Mouse (Mus musculus): ENCODE measurements around the gene Ptprn. TPM values are rescaled to one million over a fixed set of nuclear protein-coding genes. Genes with fewer than 3 reads are reported as not detected.

The Ptprn gene
- total and polyA plus RNA-seq, 3 experiments = not detected

GRCm38 (mm10) chr1:75283017-75283416, 18.7 kb upstream of the Ptprn start:
- Histone ChIP-seq H3K27me3 (replicated peaks) (peaks cover 57% of the 10 kb centered on the region), H3K4me1 (ENCODE audit: control insufficient read depth in 1 of 2, insufficient read depth in 2 of 2) (no peaks in the 10 kb centered on the region), H3K36me3 (replicated peaks in 1 of 2; ENCODE audit: control insufficient read depth in 1 of 2, insufficient read depth in 1 of 2, low read length in 1 of 2) (no peaks in the 10 kb centered on the region), H3K4me2 (ENCODE audit: insufficient read depth, low read depth, poor library complexity, severe bottlenecking) (no peak overlapping the region), H3K9ac (ENCODE audit: insufficient read depth, low read depth) (no peak overlapping the region), H3K4me3 (replicated peaks in 1 of 3; ENCODE audit: low read depth in 2 of 3, low read length in 2 of 3, poor library complexity in 1 of 3) (no peak overlapping the region), H3K27ac (ENCODE audit: insufficient read depth, low read depth) (no peak overlapping the region), H3K79me2 (replicated peaks; ENCODE audit: control insufficient read depth, extremely low read depth, insufficient read depth, poor library complexity, severe bottlenecking) (no peaks in the 10 kb centered on the region), H3K9me3 (replicated peaks; ENCODE audit: low read length) (peaks cover 26% of the 10 kb centered on the region)
- in situ Hi-C loops (cut with MboI; ENCODE audit: low pct_ligation_motif_present, low pct_unique_long_range_greater_than_20kb, low sequenced_read_pairs) = no loop called here
- dilution Hi-C loops (cut with MboI; ENCODE audit: extremely low pct_ligation_motif_present, extremely low pct_unique_long_range_greater_than_20kb, low sequenced_read_pairs) = no loop called here
- no peak for DNase-seq (ENCODE audit: extremely low read depth)
- TF ChIP-seq SIN3A (IDR thresholded peaks at IDR 0.05; ENCODE audit: low read length) (no peak), ELF1 (IDR thresholded peaks at IDR 0.05; ENCODE audit: low read depth, low read length) (no peak), ZKSCAN1 (IDR thresholded peaks at IDR 0.05; ENCODE audit: borderline replicate concordance, low read depth, low read length) (no peak), POLR2AphosphoS2 (IDR thresholded peaks at IDR 0.05; ENCODE audit: low read depth, low read length) (no peak), TBP (conservative IDR thresholded peaks at IDR 0.05; ENCODE audit: low read depth, low read length) (no peak), POLR2A (IDR thresholded peaks at IDR 0.05; ENCODE audit: low read depth, low read length) (no peak), E2F4 (IDR thresholded peaks at IDR 0.05; ENCODE audit: insufficient replicate concordance, low read depth, low read length) (no peak), SMC3 (IDR thresholded peaks at IDR 0.05; ENCODE audit: low read depth, low read length) (no peak), PAX5 (IDR thresholded peaks at IDR 0.05; ENCODE audit: low read length) (no peak), EP300 (IDR thresholded peaks at IDR 0.05; ENCODE audit: low read length) (no peak), ZMIZ1 (IDR thresholded peaks at IDR 0.05; ENCODE audit: low read depth, low read length) (no peak), CHD1 (IDR thresholded peaks at IDR 0.05; ENCODE audit: low read depth, low read length) (no peak), MYC (IDR thresholded peaks at IDR 0.05; ENCODE audit: low read depth, low read length) (no peak), ZC3H11A (IDR thresholded peaks at IDR 0.05; ENCODE audit: low read depth, low read length) (no peak), USF2 (conservative IDR thresholded peaks at IDR 0.05; ENCODE audit: low read depth, low read length) (no peak), UBTF (IDR thresholded peaks at IDR 0.05; ENCODE audit: low read depth, low read length) (no peak), MAZ (IDR thresholded peaks at IDR 0.05; ENCODE audit: low read depth, low read length) (no peak), MAFK (IDR thresholded peaks at IDR 0.05; ENCODE audit: insufficient replicate concordance, low read length) (no peak)

- Histone ChIP-seq H3K9me3 (replicated peaks; ENCODE audit: low read length) (peaks cover 19% of the 10 kb centered on the region), H3K79me2 (replicated peaks; ENCODE audit: control insufficient read depth, extremely low read depth, insufficient read depth, poor library complexity, severe bottlenecking) (no peaks in the 10 kb centered on the region), H3K4me1 (ENCODE audit: control insufficient read depth in 1 of 2, insufficient read depth in 2 of 2) (no peaks in the 10 kb centered on the region), H3K36me3 (replicated peaks in 1 of 2; ENCODE audit: control insufficient read depth in 1 of 2, insufficient read depth in 1 of 2, low read length in 1 of 2) (no peaks in the 10 kb centered on the region), H3K27me3 (replicated peaks) (peaks cover 53% of the 10 kb centered on the region), H3K4me2 (ENCODE audit: insufficient read depth, low read depth, poor library complexity, severe bottlenecking) (no peak within 1 kb of the TSS), H3K27ac (ENCODE audit: insufficient read depth, low read depth) (no peak within 1 kb of the TSS), H3K4me3 (replicated peaks in 1 of 3; ENCODE audit: low read depth in 2 of 3, low read length in 2 of 3, poor library complexity in 1 of 3) (no peak within 1 kb of the TSS), H3K9ac (ENCODE audit: insufficient read depth, low read depth) (no peak within 1 kb of the TSS)
- in situ Hi-C loops (cut with MboI; ENCODE audit: low pct_ligation_motif_present, low pct_unique_long_range_greater_than_20kb, low sequenced_read_pairs) (no loop called here), dilution Hi-C loops (cut with MboI; ENCODE audit: extremely low pct_ligation_motif_present, extremely low pct_unique_long_range_greater_than_20kb, low sequenced_read_pairs) (no loop called here)
- TF ChIP-seq BHLHE40 (IDR thresholded peaks at IDR 0.05; ENCODE audit: low read depth, low read length) = no peak
- no peak for TF ChIP-seq RAD21 (IDR thresholded peaks at IDR 0.05; ENCODE audit: low read depth, low read length)
- DNase-seq (ENCODE audit: extremely low read depth) = no peak
These were observed 13.9 kb upstream of the Ptprn start, which contains the start of gene Resp18 for GRCm38 (mm10) chr1:75278228-75278627. Gene Resp18 (minus strand): TSS chr1:75278415.
